Mouse (Mus musculus) forebrain, embryonic 16.5 days (tissue): ENCODE data around the gene Pygm. TPM values are rescaled to one million over a fixed set of nuclear protein-coding genes. Genes with fewer than 3 reads are reported as not detected.

Experiments
- ATAC-seq: fragments of 200-750 bp; cut with Nextera tagmentation; 2 replicates; pipeline ENCODE4 v1.8.0; 2017; ENCODE audit warnings: mild to moderate bottlenecking, moderate library complexity
- H3K27ac ChIP-seq: fragments of 300-500 bp; sonication (generic); 2 replicates; pipeline ENCODE4 v1.5.1; 2014; ENCODE audit warnings: low read length, control low read depth
- H3K27me3 ChIP-seq: fragments of 300-500 bp; sonication (generic); replicated peaks from 2 replicates; pipeline ENCODE4 v1.6.1; 2014; ENCODE audit warnings: low read length; ENCODE audit not compliant: control insufficient read depth, insufficient read depth
- H3K36me3 ChIP-seq: fragments of 300-500 bp; sonication (generic); 2 replicates; pipeline ENCODE4 v1.6.1; 2014; ENCODE audit not compliant: control insufficient read depth, insufficient read depth
- H3K4me1 ChIP-seq: fragments of 300-500 bp; sonication (generic); replicated peaks from 2 replicates; pipeline ENCODE4 v1.6.1; 2014; ENCODE audit warnings: low read length; ENCODE audit not compliant: control insufficient read depth, insufficient read depth
- H3K4me2 ChIP-seq: fragments of 300-500 bp; sonication (generic); 2 replicates; pipeline ENCODE4 v1.6.1; 2014; ENCODE audit warnings: mild to moderate bottlenecking, low read length, control low read depth
- H3K4me3 ChIP-seq: fragments of 300-500 bp; sonication (generic); replicated peaks from 2 replicates; pipeline ENCODE4 v1.5.1; 2014; ENCODE audit warnings: mild to moderate bottlenecking, low read length, control low read depth
- H3K9ac ChIP-seq: fragments of 300-500 bp; sonication (generic); replicated peaks from 2 replicates; pipeline ENCODE4 v1.6.1; 2014; ENCODE audit warnings: low read depth, low read length, control low read depth
- H3K9me3 ChIP-seq: fragments of 300-500 bp; sonication (generic); 2 replicates; pipeline ENCODE4 v1.6.1; 2016; ENCODE audit warnings: low read length; ENCODE audit not compliant: control insufficient read depth
- WGBS: fragments of 180-500 bp; shearing (Covaris S2); extraction: QIAGEN DNeasy Blood & Tissue Kit; methylation state at CpG from one replicate; pipeline ENCODE4 v1.1.7; 2014; 5-methylcytosine and 5-hydroxymethylcytosine counted together
- polyA plus RNA-seq: library from polyadenylated mRNA; unstranded; fragments of >200 nt; fragmentation: Nextera tagmentation; extraction: Ambion mirVana; gene quantifications from 2 replicates; pipeline ENCODE4 v1.2.1, GENCODE M21; 2015

Pygm gene
- polyA plus RNA-seq, 1 experiment from 2014 or later: 2.8 TPM

- H3K4me2 ChIP-seq: peak within 1 kb of the TSS; percentile 78
- no peak within 1 kb of the TSS for H3K27ac ChIP-seq
- H3K27me3 ChIP-seq: no peaks in the 10 kb centered on the region
- H3K36me3 ChIP-seq: peaks cover 24% of the 10 kb centered on the region
- no peaks in the 10 kb centered on the region for H3K9me3 ChIP-seq
- H3K4me3 ChIP-seq: peak within 1 kb of the TSS; percentile 50
- peak within 1 kb of the TSS; percentile 65 for H3K9ac ChIP-seq
- H3K4me1 ChIP-seq: peaks cover 24% of the 10 kb centered on the region
- WGBS: 8% methylated on average over 69 of the region's 72 CpGs
- peak; percentile 67 for ATAC-seq
Measured at GRCm38 (mm10) chr19:6340524-6341452, 43.4 kb upstream of the Pygm start, which contains the start of gene Map4k2. Gene Map4k2 (plus strand): TSS chr19:6341135.

- H3K9me3 ChIP-seq: no peaks in the 10 kb centered on the region
- peak overlapping the region; percentile 50 for H3K4me3 ChIP-seq
- ATAC-seq: 0 out of 2 replicates have a peak, but pooled peaks have one; percentile 5
- no peak overlapping the region for H3K27ac ChIP-seq
- peaks cover 30% of the 10 kb centered on the region for H3K36me3 ChIP-seq
- WGBS: 11% methylated on average over 22 of the region's 23 CpGs
- peaks cover 16% of the 10 kb centered on the region for H3K4me1 ChIP-seq
- peak overlapping the region; percentile 65 for H3K9ac ChIP-seq
- no peaks in the 10 kb centered on the region for H3K27me3 ChIP-seq
- H3K4me2 ChIP-seq: peak overlapping the region; percentile 78
Measured at GRCm38 (mm10) chr19:6341453-6342077, 42.6 kb upstream of the Pygm start.

- H3K27me3 ChIP-seq: no peaks in the 10 kb centered on the region
- ATAC-seq: no peak
- H3K9me3 ChIP-seq: no peaks in the 10 kb centered on the region
- no peak overlapping the region for H3K9ac ChIP-seq
- peaks cover 34% of the 10 kb centered on the region for H3K36me3 ChIP-seq
- 81% methylated on average over 5 of the region's 5 CpGs for WGBS
- H3K4me2 ChIP-seq: no peak overlapping the region
- H3K27ac ChIP-seq: no peak overlapping the region
- H3K4me3 ChIP-seq: no peak overlapping the region
- H3K4me1 ChIP-seq: peaks cover 8% of the 10 kb centered on the region
Measured at GRCm38 (mm10) chr19:6342276-6342933, 41.8 kb upstream of the Pygm start.

- 91% methylated on average over 19 of the region's 19 CpGs for WGBS
- no peak overlapping the region for H3K27ac ChIP-seq
- H3K27me3 ChIP-seq: no peaks in the 10 kb centered on the region
- H3K4me2 ChIP-seq: no peak overlapping the region
- no peak overlapping the region for H3K9ac ChIP-seq
- H3K4me3 ChIP-seq: no peak overlapping the region
- H3K36me3 ChIP-seq: peaks cover 28% of the 10 kb centered on the region
- peaks cover 7% of the 10 kb centered on the region for H3K4me1 ChIP-seq
- no peaks in the 10 kb centered on the region for H3K9me3 ChIP-seq
- ATAC-seq: no peak
Measured at GRCm38 (mm10) chr19:6343066-6343925, 40.9 kb upstream of the Pygm start.

GRCm38 (mm10) chr19:6343996-6344395, 40.2 kb upstream of the Pygm start:
- Histone ChIP-seq H3K4me1 (peaks cover 7% of the 10 kb centered on the region), H3K27ac (no peak overlapping the region), H3K4me2 (no peak overlapping the region), H3K27me3 (no peaks in the 10 kb centered on the region), H3K9me3 (no peaks in the 10 kb centered on the region), H3K4me3 (no peak overlapping the region), H3K9ac (no peak overlapping the region), H3K36me3 (peaks cover 24% of the 10 kb centered on the region)
- WGBS: 94% methylated on average over 5 of the region's 5 CpGs
- ATAC-seq: no peak

- Histone ChIP-seq H3K4me2 (no peak overlapping the region), H3K4me1 (peaks cover 5% of the 10 kb centered on the region), H3K27ac (no peak overlapping the region), H3K27me3 (no peaks in the 10 kb centered on the region), H3K36me3 (peaks cover 20% of the 10 kb centered on the region), H3K9ac (no peak overlapping the region), H3K9me3 (no peaks in the 10 kb centered on the region), H3K4me3 (no peak overlapping the region)
- ATAC-seq: no peak
- WGBS: 93% methylated on average over 5 of the region's 5 CpGs
Measured at GRCm38 (mm10) chr19:6346023-6346422, 38.2 kb upstream of the Pygm start.

- no peaks in the 10 kb centered on the region for H3K4me1 ChIP-seq
- H3K27me3 ChIP-seq: no peaks in the 10 kb centered on the region
- no peak overlapping the region for H3K4me2 ChIP-seq
- no peak for ATAC-seq
- no peaks in the 10 kb centered on the region for H3K9me3 ChIP-seq
- H3K9ac ChIP-seq: no peak overlapping the region
- 92% methylated on average over 10 of the region's 10 CpGs for WGBS
- no peak overlapping the region for H3K27ac ChIP-seq
- peaks cover 20% of the 10 kb centered on the region for H3K36me3 ChIP-seq
- H3K4me3 ChIP-seq: no peak overlapping the region
Measured at GRCm38 (mm10) chr19:6346661-6347060, 37.5 kb upstream of the Pygm start.

GRCm38 (mm10) chr19:6347615-6348014, 36.6 kb upstream of the Pygm start:
- no peak overlapping the region for H3K4me3 ChIP-seq
- no peaks in the 10 kb centered on the region for H3K9me3 ChIP-seq
- H3K9ac ChIP-seq: no peak overlapping the region
- ATAC-seq: no peak
- no peak overlapping the region for H3K27ac ChIP-seq
- H3K36me3 ChIP-seq: peaks cover 20% of the 10 kb centered on the region
- no peak overlapping the region for H3K4me2 ChIP-seq
- H3K27me3 ChIP-seq: no peaks in the 10 kb centered on the region
- no peaks in the 10 kb centered on the region for H3K4me1 ChIP-seq
- 98% methylated on average over 4 of the region's 4 CpGs for WGBS
